11 mouse cellular contexts compared by ENCODE assay signal in genomic region chr16:96533710-96534109, GRCm38 (mm10).
DNase-seq lines count a peak whose midpoint lies in the region; ATAC-seq and TF ChIP-seq lines count a peak whose summit lies in the region.
"Had no signal": no experiment of that assay in that cellular context is flagged by ENCODE, and none has a peak within 500 bp of the region (broad histone marks: within the 10 kb centered on the region; RNA-seq: fewer than 3 reads in every experiment).

No protein-coding gene starts in this region.

- no peak overlapping the region for H3K4me2 ChIP-seq in kidney, embryonic 16.5 days (replicated peaks; ENCODE audit: low read depth, low read length)
- H3K4me2 ChIP-seq: neural tube, embryonic 12.5 days had no signal

- no peak overlapping the region for H3K27ac ChIP-seq in kidney, embryonic 16.5 days (ENCODE audit: low read length)
- peak overlapping the region; percentile 42; the same call in 1 of the 2 replicates for H3K27ac ChIP-seq in cortical plate, adult 2 months (ENCODE audit: insufficient read depth, low read length)
- H3K27ac ChIP-seq: gastrocnemius, adult 2 months; neural tube, embryonic 12.5 days had no signal

- 70% methylated on average over 8 of the region's 8 CpGs for WGBS in kidney, embryonic 16.5 days

- no peak for TF ChIP-seq POLR2A in cortical plate, adult 2 months (IDR thresholded peaks at IDR 0.05; ENCODE audit: extremely low read depth, insufficient read depth, low read length)

- no peaks in the 10 kb centered on the region for H3K9me3 ChIP-seq in kidney, embryonic 16.5 days (ENCODE audit: low read length)
- H3K9me3 ChIP-seq: neural tube, embryonic 12.5 days had no signal

- ATAC-seq in kidney, embryonic 16.5 days (ENCODE audit: low FRiP score, low TSS enrichment) = no peak
- ATAC-seq: Patski had no signal

- H3K4me1 ChIP-seq in kidney, embryonic 16.5 days (ENCODE audit: insufficient read depth, low read length) = no peaks in the 10 kb centered on the region
- H3K4me1 ChIP-seq in cortical plate, adult 2 months (ENCODE audit: control insufficient read depth, insufficient read depth, low read length) = peaks cover 7% of the 10 kb centered on the region
- H3K4me1 ChIP-seq: neural tube, embryonic 12.5 days had no signal

- no peak overlapping the region for H3K9ac ChIP-seq in kidney, embryonic 16.5 days (replicated peaks; ENCODE audit: low read length)
- H3K9ac ChIP-seq: neural tube, embryonic 12.5 days had no signal

- DNase-seq in kidney, postnatal 4 days = peak; percentile 59 to 69
- DNase-seq in heart, postnatal 10 days = peak; percentile 87 to 89
- DNase-seq in retina, embryonic 14.5 days (ENCODE audit: low spot score) = peak; percentile 70
- DNase-seq in right cerebral cortex, postnatal 4 days = no peak
- no peak for DNase-seq in spleen, adult 18-20 months
- DNase-seq: gastrocnemius, adult 2 months; thymus, postnatal 36 days had no signal

- H3K36me3 ChIP-seq in kidney, embryonic 16.5 days (ENCODE audit: insufficient read depth, low read length) = no peaks in the 10 kb centered on the region
- H3K36me3 ChIP-seq: neural tube, embryonic 12.5 days had no signal

- no peaks in the 10 kb centered on the region for H3K27me3 ChIP-seq in kidney, embryonic 16.5 days (ENCODE audit: insufficient read depth, low read length)
- H3K27me3 ChIP-seq: neural tube, embryonic 12.5 days had no signal

- H3K4me3 ChIP-seq in kidney, embryonic 16.5 days (ENCODE audit: low read length) = no peak overlapping the region
- no peak overlapping the region for H3K4me3 ChIP-seq in cortical plate, adult 2 months (ENCODE audit: insufficient read depth, low read length)
- H3K4me3 ChIP-seq: gastrocnemius, adult 2 months; neural tube, embryonic 12.5 days had no signal

- intact Hi-C loops in heart, postnatal 10 days (cut with DNase I) = loop anchor here (2.0 to 5.0 kb wide), 3 partner anchors 19 to 137 kb away; partner anchors contain the start of gene Pcp4

- TF ChIP-seq CTCF in cortical plate, adult 2 months (IDR thresholded peaks at IDR 0.05; ENCODE audit: extremely low read depth, insufficient read depth, low read length) = no peak

Comparison
In these comparisons a context has a peak if more than half of its experiments do, and no peak if none do; other contexts are left out.
1. DNase-seq: peak in kidney, postnatal 4 days (2 of 2), heart, postnatal 10 days (2 of 2) and retina, embryonic 14.5 days (single experiment); none in right cerebral cortex, postnatal 4 days (single experiment) and spleen, adult 18-20 months (0 of 2).